Mouse (Mus musculus) testis, adult 2 months (tissue): ENCODE results near the gene Ppp1r27. TPM values are rescaled to one million over a fixed set of nuclear protein-coding genes. Genes with fewer than 3 reads are reported as not detected.
A peak's percentile ranks its signal among the peaks of the same experiment; 100 is the strongest.
"Not testable (repeated sequence)": the region's sequence is repeated elsewhere in the genome, so short reads cannot be mapped to it uniquely, and the experiment has no call there.

Experiments used
- H3K27ac ChIP-seq: fragments of 200-500 bp; 2 replicates; pipeline ENCODE4 v1.5.1; 2012; ENCODE audit warnings: low read depth, low read length; ENCODE audit not compliant: control insufficient read depth, insufficient read depth
- H3K27me3 ChIP-seq: fragments of 200-500 bp; 2 replicates; pipeline ENCODE4 v1.6.1; 2012; ENCODE audit warnings: mild to moderate bottlenecking, low read length, moderate library complexity; ENCODE audit not compliant: control insufficient read depth, insufficient read depth
- H3K36me3 ChIP-seq: fragments of 200-500 bp; 2 replicates; pipeline ENCODE4 v1.6.1; 2012; ENCODE audit warnings: mild to moderate bottlenecking, low read length; ENCODE audit not compliant: control insufficient read depth, insufficient read depth
- H3K4me1 ChIP-seq: fragments of 200-500 bp; 2 replicates; pipeline ENCODE4 v1.6.1; 2012; ENCODE audit warnings: low read length; ENCODE audit not compliant: control insufficient read depth, insufficient read depth
- H3K4me3 ChIP-seq: fragments of 200-500 bp; 2 replicates; pipeline ENCODE4 v1.5.1; 2012; ENCODE audit warnings: low read depth, mild to moderate bottlenecking, low read length, moderate library complexity, mixed read lengths; ENCODE audit not compliant: control insufficient read depth
- CTCF ChIP-seq: fragments of 200-500 bp; IDR thresholded peaks from 2 replicates; pipeline ENCODE4 v1.5.1; 2012; ENCODE audit warnings: low read depth, mild to moderate bottlenecking, inconsistent platforms, low read length, moderate library complexity; ENCODE audit not compliant: control insufficient read depth, insufficient read depth, insufficient replicate concordance
- POLR2A ChIP-seq: fragments of 200-500 bp; IDR thresholded peaks from 2 replicates; pipeline ENCODE4 v1.6.1; 2012; ENCODE audit warnings: low read depth, mild to moderate bottlenecking, inconsistent platforms, low read length, moderate library complexity; ENCODE audit not compliant: control insufficient read depth
- polyA plus RNA-seq: library from polyadenylated mRNA; depleted of rRNA; stranded (reverse); fragments of >200 nt; gene quantifications from 2 replicates; pipeline ENCODE4 v1.2.3, GENCODE M21; 2012

Ppp1r27 gene
- polyA plus RNA-seq, 1 experiment: 31.6 TPM

- no peaks in the 10 kb centered on the region for H3K27me3 ChIP-seq
- TF ChIP-seq POLR2A (no peak), CTCF (no peak)
- H3K4me1 ChIP-seq: peaks cover 8% of the 10 kb centered on the region
- no peak overlapping the region for H3K27ac ChIP-seq
- no peak overlapping the region for H3K4me3 ChIP-seq
- no peaks in the 10 kb centered on the region for H3K36me3 ChIP-seq
These were observed 32.9 kb downstream of the Ppp1r27 start for GRCm38 (mm10) chr11:120518027-120518426.

- no peaks in the 10 kb centered on the region for H3K27me3 ChIP-seq
- no peak overlapping the region for H3K27ac ChIP-seq
- H3K4me3 ChIP-seq: no peak overlapping the region
- TF ChIP-seq CTCF (no peak), POLR2A (no peak)
- H3K36me3 ChIP-seq: no peaks in the 10 kb centered on the region
- peaks cover 8% of the 10 kb centered on the region for H3K4me1 ChIP-seq
These were observed 33.8 kb downstream of the Ppp1r27 start for GRCm38 (mm10) chr11:120517147-120517546.

- H3K4me1 ChIP-seq: peaks cover 10% of the 10 kb centered on the region
- peak overlapping the region; percentile 66 for H3K4me3 ChIP-seq
- no peaks in the 10 kb centered on the region for H3K27me3 ChIP-seq
- no peak overlapping the region for H3K27ac ChIP-seq
- H3K36me3 ChIP-seq: no peaks in the 10 kb centered on the region
- TF ChIP-seq CTCF (peak; percentile 98), POLR2A (no peak)
These were observed 35.3 kb downstream of the Ppp1r27 start for GRCm38 (mm10) chr11:120515611-120516010.

- H3K27me3 ChIP-seq, H3K36me3 ChIP-seq, H3K27ac ChIP-seq, H3K4me3 ChIP-seq: not testable (repeated sequence)
- H3K4me1 ChIP-seq: peaks cover 13% of the 10 kb centered on the region
These were observed 36.7 kb downstream of the Ppp1r27 start for GRCm38 (mm10) chr11:120514262-120514661.

GRCm38 (mm10) chr11:120512790-120513453, 38.0 kb downstream of the Ppp1r27 start:
- no peaks in the 10 kb centered on the region for H3K27me3 ChIP-seq
- H3K4me1 ChIP-seq: peaks cover 10% of the 10 kb centered on the region
- no peak overlapping the region for H3K4me3 ChIP-seq
- no peaks in the 10 kb centered on the region for H3K36me3 ChIP-seq
- TF ChIP-seq CTCF (no peak), POLR2A (no peak)
- no peak overlapping the region for H3K27ac ChIP-seq

GRCm38 (mm10) chr11:120510375-120511030, 40.4 kb downstream of the Ppp1r27 start:
- Histone ChIP-seq H3K27ac (no peak overlapping the region), H3K4me1 (peaks cover 7% of the 10 kb centered on the region), H3K4me3 (no peak overlapping the region), H3K27me3 (no peaks in the 10 kb centered on the region), H3K36me3 (no peaks in the 10 kb centered on the region)
- no peak for TF ChIP-seq CTCF
- no peak for TF ChIP-seq POLR2A

GRCm38 (mm10) chr11:120509940-120510339, 41.0 kb downstream of the Ppp1r27 start:
- Histone ChIP-seq H3K4me1 (peaks cover 4% of the 10 kb centered on the region), H3K27me3 (no peaks in the 10 kb centered on the region), H3K36me3 (no peaks in the 10 kb centered on the region), H3K27ac (no peak overlapping the region), H3K4me3 (no peak overlapping the region)
- TF ChIP-seq CTCF (no peak), POLR2A (no peak)
